Mouse (Mus musculus): ENCODE measurements around the gene Mill2.

GRCm38 (mm10) chr7:18896536-18896935, 56.8 kb downstream of the Mill2 start:
- TF ChIP-seq CTCF (IDR thresholded peaks at IDR 0.05; ENCODE audit: low read depth, low read length) (no peak), GATA1 (IDR thresholded peaks at IDR 0.05; ENCODE audit: borderline replicate concordance, low read length) (no peak), POLR2AphosphoS5 (IDR thresholded peaks at IDR 0.05; ENCODE audit: insufficient replicate concordance, low read depth, low read length) (no peak)
